Mouse (Mus musculus) neural tube, embryonic 14.5 days (tissue): Measurements from ENCODE around the gene Tmem176b. TPM values are rescaled to one million over a fixed set of nuclear protein-coding genes. Genes with fewer than 3 reads are reported as not detected.

Experiments used
- ATAC-seq: fragments of 200-750 bp; cut with Nextera tagmentation; 2 replicates; pipeline ENCODE4 v1.8.0; 2017; ENCODE audit warnings: low read depth, mild to moderate bottlenecking, moderate TSS enrichment, moderate library complexity
- H3K27ac ChIP-seq: fragments of 300-500 bp; sonication (generic); 2 replicates; pipeline ENCODE4 v1.5.1; 2014; ENCODE audit warnings: low read depth, mild to moderate bottlenecking, control low read depth, low read length, moderate library complexity, mixed read lengths
- H3K27me3 ChIP-seq: fragments of 300-500 bp; sonication (generic); 2 replicates; pipeline ENCODE4 v1.6.1; 2014; ENCODE audit warnings: low read length; ENCODE audit not compliant: control insufficient read depth, insufficient read depth
- H3K36me3 ChIP-seq: fragments of 300-500 bp; sonication (generic); 2 replicates; pipeline ENCODE4 v1.6.1; 2014; ENCODE audit warnings: low read length, mixed read lengths; ENCODE audit not compliant: control insufficient read depth, insufficient read depth
- H3K4me1 ChIP-seq: fragments of 300-500 bp; sonication (generic); 2 replicates; pipeline ENCODE4 v1.6.1; 2014; ENCODE audit warnings: low read length; ENCODE audit not compliant: control insufficient read depth, insufficient read depth
- H3K4me2 ChIP-seq: fragments of 300-500 bp; sonication (generic); 2 replicates; pipeline ENCODE4 v1.6.1; 2014; ENCODE audit warnings: mild to moderate bottlenecking, low read depth, low read length, control low read depth
- H3K4me3 ChIP-seq: fragments of 300-500 bp; sonication (generic); 2 replicates; pipeline ENCODE4 v1.5.1; 2014; ENCODE audit warnings: low read depth, low read length, control low read depth, mixed read lengths
- H3K9ac ChIP-seq: fragments of 300-500 bp; sonication (generic); replicated peaks from 2 replicates; pipeline ENCODE4 v1.6.1; 2014; ENCODE audit warnings: low read depth, mild to moderate bottlenecking, control low read depth, low read length, mixed read lengths
- H3K9me3 ChIP-seq: fragments of 300-500 bp; sonication (generic); 2 replicates; pipeline ENCODE4 v1.6.1; 2016; ENCODE audit warnings: low read length; ENCODE audit not compliant: control insufficient read depth
- WGBS: fragments of 180-500 bp; shearing (Covaris S2); extraction: QIAGEN DNeasy Blood & Tissue Kit; methylation state at CpG from one replicate; pipeline ENCODE4 v1.1.7; 2014; 5-methylcytosine and 5-hydroxymethylcytosine counted together
- polyA plus RNA-seq: library from polyadenylated mRNA; unstranded; fragments of >200 nt; fragmentation: Nextera tagmentation; extraction: Ambion mirVana; gene quantifications from 2 replicates; pipeline ENCODE4 v1.2.1, GENCODE M21; 2014

The Tmem176b gene
- polyA plus RNA-seq, 1 experiment from 2014 or later, result 88.1 TPM

GRCm38 (mm10) chr6:48851820-48852491 lies 10.7 kb upstream of the Tmem176b start:
- Histone ChIP-seq H3K4me1 (no peaks in the 10 kb centered on the region), H3K9ac (no peak overlapping the region), H3K27me3 (no peaks in the 10 kb centered on the region), H3K4me3 (peak overlapping the region; percentile 21; the same call in 1 of the 2 replicates), H3K4me2 (peak overlapping the region; percentile 49), H3K36me3 (no peaks in the 10 kb centered on the region), H3K27ac (no peak overlapping the region), H3K9me3 (no peaks in the 10 kb centered on the region)
- peak; percentile 46 for ATAC-seq
- WGBS, result under 1% methylated on average over 27 of the region's 29 CpGs

GRCm38 (mm10) chr6:48845086-48845485 lies 3.8 kb upstream of the Tmem176b start:
- no peaks in the 10 kb centered on the region for H3K36me3 ChIP-seq
- H3K9me3 ChIP-seq, result no peaks in the 10 kb centered on the region
- no peak overlapping the region for H3K4me3 ChIP-seq
- no peak overlapping the region for H3K9ac ChIP-seq
- 61% methylated on average over 4 of the region's 4 CpGs for WGBS
- H3K27ac ChIP-seq, result no peak overlapping the region
- no peak overlapping the region for H3K4me2 ChIP-seq
- peaks cover 10% of the 10 kb centered on the region for H3K4me1 ChIP-seq
- no peak for ATAC-seq
- no peaks in the 10 kb centered on the region for H3K27me3 ChIP-seq

GRCm38 (mm10) chr6:48842111-48842842 lies 981 bp upstream of the Tmem176b start:
- no peak for ATAC-seq
- Histone ChIP-seq H3K9me3 (no peaks in the 10 kb centered on the region), H3K4me3 (no peak overlapping the region), H3K36me3 (no peaks in the 10 kb centered on the region), H3K27ac (no peak overlapping the region), H3K4me2 (no peak overlapping the region; the same call in 1 of the 2 replicates), H3K4me1 (peaks cover 10% of the 10 kb centered on the region), H3K9ac (no peak overlapping the region), H3K27me3 (no peaks in the 10 kb centered on the region)
- 80% methylated on average over 11 of the region's 11 CpGs for WGBS

GRCm38 (mm10) chr6:48840371-48840969 lies 826 bp downstream of the Tmem176b start, which contains the start of gene Tmem176a:
Gene Tmem176a, plus strand, starts transcription at chr6:48840919.
- Histone ChIP-seq H3K4me1 (peaks cover 10% of the 10 kb centered on the region), H3K4me2 (peak within 1 kb of the TSS; percentile 46), H3K4me3 (peak within 1 kb of the TSS; percentile 31), H3K9ac (peak within 1 kb of the TSS; percentile 52), H3K27me3 (no peaks in the 10 kb centered on the region), H3K27ac (peak within 1 kb of the TSS; percentile 75), H3K9me3 (no peaks in the 10 kb centered on the region), H3K36me3 (no peaks in the 10 kb centered on the region)
- peak; percentile 19 for ATAC-seq
- 32% methylated on average over 7 of the region's 7 CpGs for WGBS

- Histone ChIP-seq H3K27ac (no peak overlapping the region), H3K4me3 (no peak overlapping the region), H3K27me3 (no peaks in the 10 kb centered on the region), H3K4me1 (peaks cover 10% of the 10 kb centered on the region), H3K9ac (no peak overlapping the region), H3K9me3 (no peaks in the 10 kb centered on the region), H3K36me3 (0 out of 2 replicates have a peak, but pooled peaks cover 5% of the 10 kb centered on the region), H3K4me2 (no peak overlapping the region)
- 76% methylated on average over 6 of the region's 6 CpGs for WGBS
- no peak for ATAC-seq
Observed at GRCm38 (mm10) chr6:48838321-48839080, 2.8 kb downstream of the Tmem176b start.

DNA sequence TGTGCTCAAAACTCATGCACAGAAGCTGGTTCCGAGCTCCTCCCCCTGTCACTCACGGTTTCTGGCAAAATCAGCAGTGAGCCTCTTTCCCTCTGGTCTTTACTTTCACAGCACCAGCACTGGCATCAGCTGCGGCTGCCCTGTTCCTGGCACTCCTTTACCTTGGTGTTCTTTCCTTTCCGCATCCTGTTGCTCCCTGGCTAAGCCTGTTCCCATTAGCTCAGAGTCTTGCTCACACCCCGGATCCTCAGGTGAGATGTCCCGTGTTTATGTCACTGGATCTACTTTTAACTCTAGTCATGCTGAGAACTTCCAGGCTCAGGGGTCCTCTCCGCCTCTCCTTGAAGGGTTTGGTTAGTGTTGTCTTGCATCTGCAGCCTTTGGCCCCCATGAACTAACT lies 3.8 kb downstream of the Tmem176b start:
- no peak overlapping the region for H3K4me3 ChIP-seq
- no peak overlapping the region for H3K4me2 ChIP-seq
- no peaks in the 10 kb centered on the region for H3K9me3 ChIP-seq
- H3K4me1 ChIP-seq, result peaks cover 10% of the 10 kb centered on the region
- no peak overlapping the region for H3K27ac ChIP-seq
- ATAC-seq, result no peak
- H3K9ac ChIP-seq, result no peak overlapping the region
- WGBS, result 90% methylated on average over 7 of the region's 7 CpGs
- H3K36me3 ChIP-seq, result 0 out of 2 replicates have a peak, but pooled peaks cover 5% of the 10 kb centered on the region
- H3K27me3 ChIP-seq, result no peaks in the 10 kb centered on the region

DNA sequence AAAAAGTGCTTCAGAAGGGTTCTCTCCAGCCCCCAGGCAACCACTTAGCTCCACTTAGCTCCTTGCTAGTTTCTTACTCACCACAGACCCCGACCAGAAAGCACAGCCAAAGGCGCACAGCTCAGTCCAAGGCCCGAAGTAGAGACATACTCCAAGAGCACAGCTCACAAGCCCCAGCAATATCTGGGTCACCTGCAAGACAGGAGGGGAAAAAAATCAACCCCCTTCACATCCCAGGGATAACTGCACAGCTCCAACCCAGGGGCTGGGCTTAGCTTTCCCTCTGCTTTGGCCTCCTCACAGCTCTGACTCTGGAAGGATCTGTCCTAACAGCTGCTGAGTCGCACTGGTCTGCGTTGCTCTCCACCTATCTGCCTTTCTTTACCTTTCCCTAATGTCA lies 5.2 kb downstream of the Tmem176b start:
- Histone ChIP-seq H3K27me3 (no peaks in the 10 kb centered on the region), H3K4me3 (no peak overlapping the region), H3K4me2 (no peak overlapping the region), H3K4me1 (peaks cover 7% of the 10 kb centered on the region), H3K9me3 (no peaks in the 10 kb centered on the region), H3K9ac (no peak overlapping the region), H3K36me3 (0 out of 2 replicates have a peak, but pooled peaks cover 5% of the 10 kb centered on the region), H3K27ac (no peak overlapping the region)
- no peak for ATAC-seq
- WGBS, result 93% methylated on average over 5 of the region's 5 CpGs

DNA sequence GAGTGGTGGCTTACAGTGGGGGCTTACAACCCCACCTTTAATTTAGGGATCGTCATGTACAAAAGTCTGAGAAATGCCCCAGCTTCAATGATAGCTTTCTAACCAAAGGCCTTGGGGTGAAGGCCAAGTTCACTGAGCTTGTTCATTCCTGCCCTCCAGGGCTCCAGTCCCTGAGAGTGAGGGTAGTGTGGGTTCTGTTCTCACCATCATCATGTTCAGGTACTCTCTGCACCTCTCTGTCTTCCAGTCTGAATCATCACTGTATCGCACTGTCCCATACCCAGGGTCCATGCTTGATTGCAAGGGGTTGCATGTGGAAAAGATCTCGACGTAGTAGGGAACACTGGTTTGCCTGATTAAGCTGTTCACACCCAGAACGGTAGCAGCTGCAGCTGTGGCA lies 6.1 kb downstream of the Tmem176b start:
- Histone ChIP-seq H3K9ac (no peak overlapping the region), H3K9me3 (no peaks in the 10 kb centered on the region), H3K4me1 (no peaks in the 10 kb centered on the region; the same call in none of the 2 replicates), H3K4me3 (no peak overlapping the region), H3K36me3 (0 out of 2 replicates have a peak, but pooled peaks cover 5% of the 10 kb centered on the region), H3K4me2 (no peak overlapping the region), H3K27me3 (no peaks in the 10 kb centered on the region), H3K27ac (no peak overlapping the region)
- ATAC-seq, result no peak
- WGBS, result 90% methylated on average over 5 of the region's 5 CpGs
